Comparison of ENCODE assay signal across 25 mouse cellular contexts in genomic region chr5:135351606-135352005, GRCm38 (mm10). TPM values are rescaled to one million over a fixed set of nuclear protein-coding genes. Genes with fewer than 3 reads are reported as not detected.
"Had no signal": no experiment of that assay in that cellular context is flagged by ENCODE, and none has a peak within 500 bp of the region (broad histone marks: within the 10 kb centered on the region; RNA-seq: fewer than 3 reads in every experiment).

No protein-coding gene starts in this region.

- H3K36me3 ChIP-seq: liver, embryonic 13.5 days; liver, embryonic 15.5 days; lung, embryonic 15.5 days; midbrain, embryonic 13.5 days; midbrain, embryonic 15.5 days; neural tube, embryonic 12.5 days had no signal

- DNase-seq: liver, embryonic 13.5 days; liver, postnatal 0 days; lung, adult 2 months; lung, postnatal 14 days; lung, postnatal 36 days; right cerebral cortex, postnatal 14 days; thymus, adult 18-20 months; thymus, postnatal 14 days; thymus, postnatal 36 days had no signal

- ATAC-seq: liver, postnatal 0 days; lung, postnatal 0 days; midbrain, embryonic 13.5 days; midbrain, embryonic 15.5 days had no signal

- H3K4me3 ChIP-seq: liver, embryonic 13.5 days; liver, embryonic 15.5 days; lung, embryonic 15.5 days; megakaryocyte, embryonic 14.5 days; midbrain, embryonic 13.5 days; midbrain, embryonic 15.5 days; neural tube, embryonic 12.5 days had no signal

- H3K9ac ChIP-seq: liver, embryonic 13.5 days; liver, embryonic 15.5 days; liver, postnatal 0 days; lung, embryonic 15.5 days; midbrain, embryonic 13.5 days; midbrain, embryonic 15.5 days; neural tube, embryonic 12.5 days had no signal

- H3K27ac ChIP-seq: liver, embryonic 13.5 days; liver, embryonic 15.5 days; lung, embryonic 15.5 days; macrophage; midbrain, embryonic 13.5 days; midbrain, embryonic 15.5 days; neural tube, embryonic 12.5 days had no signal

- H3K4me1 ChIP-seq: liver, embryonic 13.5 days; liver, embryonic 15.5 days; lung, embryonic 15.5 days; megakaryocyte, embryonic 14.5 days; midbrain, embryonic 13.5 days; midbrain, embryonic 15.5 days; neural tube, embryonic 12.5 days had no signal

- H3K4me2 ChIP-seq: liver, embryonic 13.5 days; liver, embryonic 15.5 days; lung, embryonic 15.5 days; midbrain, embryonic 11.5 days; midbrain, embryonic 13.5 days; midbrain, embryonic 15.5 days; neural tube, embryonic 12.5 days had no signal

- H3K9me3 ChIP-seq: liver, embryonic 13.5 days; liver, embryonic 15.5 days; lung, embryonic 15.5 days had no signal

- H3K27me3 ChIP-seq: midbrain, embryonic 15.5 days had no signal

RNA-seq across cellular contexts. Expression of gene Trim50, which starts 1.5 kb away (rescaled TPM):
- total RNA-seq: megakaryocyte progenitor cell, adult 5-6 weeks; midbrain, postnatal 0 days; monocyte, adult 5-6 weeks; neutrophil, adult 5-6 weeks had no signal
- polyA plus RNA-seq: liver, embryonic 13.5 days; liver, embryonic 15.5 days; liver, postnatal 0 days; lung, adult 2 months; lung, embryonic 15.5 days; lung, postnatal 0 days; macrophage; midbrain, embryonic 11.5 days; midbrain, embryonic 15.5 days; midbrain, postnatal 0 days; neural tube, embryonic 12.5 days; neural tube, embryonic 14.5 days; thymus, postnatal 0 days had no signal

RNA-seq across cellular contexts. Expression of gene Fkbp6, which starts 1.8 kb away (rescaled TPM):
- total RNA-seq: monocyte, adult 5-6 weeks; neutrophil, adult 5-6 weeks had no signal
- polyA plus RNA-seq: liver, embryonic 13.5 days; liver, postnatal 0 days; lung, adult 2 months; lung, embryonic 15.5 days; lung, postnatal 0 days; macrophage; midbrain, embryonic 11.5 days; midbrain, embryonic 15.5 days; neural tube, embryonic 12.5 days; neural tube, embryonic 14.5 days; spleen, adult 2 months had no signal
